Mouse (Mus musculus) embryo, embryonic 10.5 days (tissue): Measurements from ENCODE around the gene Wdfy4.
A peak's percentile ranks its signal among the peaks of the same experiment; 100 is the strongest.

Source experiments
- DNase-seq: peaks from one replicate; pipeline ENCODE4 v3.0.0-alpha.2; 2015; ENCODE audit warnings: low spot score

Gene Wdfy4

GRCm38 (mm10) chr14:32984176-32984738, 201.1 kb downstream of the Wdfy4 start:
- no peak for DNase-seq

DNA sequence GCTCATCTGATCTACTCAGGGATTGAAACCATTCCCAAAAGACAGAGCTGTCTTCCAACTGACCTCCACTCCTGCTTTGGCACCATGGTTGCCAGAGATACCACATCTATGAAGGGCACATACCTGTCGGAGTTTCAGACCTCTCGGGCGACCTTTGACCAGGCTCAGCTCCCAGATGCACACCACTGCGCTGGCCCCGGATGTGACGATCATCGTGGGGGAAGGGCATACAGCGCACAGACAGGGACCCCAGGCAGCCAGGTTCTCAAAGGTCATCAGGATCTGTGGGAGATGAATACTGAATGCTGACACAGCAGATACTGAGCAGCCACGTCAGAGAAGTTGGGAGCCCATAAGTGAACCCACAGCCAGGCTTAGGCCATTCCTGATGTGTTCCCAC, 214.6 kb downstream of the Wdfy4 start:
- no peak for DNase-seq

DNA sequence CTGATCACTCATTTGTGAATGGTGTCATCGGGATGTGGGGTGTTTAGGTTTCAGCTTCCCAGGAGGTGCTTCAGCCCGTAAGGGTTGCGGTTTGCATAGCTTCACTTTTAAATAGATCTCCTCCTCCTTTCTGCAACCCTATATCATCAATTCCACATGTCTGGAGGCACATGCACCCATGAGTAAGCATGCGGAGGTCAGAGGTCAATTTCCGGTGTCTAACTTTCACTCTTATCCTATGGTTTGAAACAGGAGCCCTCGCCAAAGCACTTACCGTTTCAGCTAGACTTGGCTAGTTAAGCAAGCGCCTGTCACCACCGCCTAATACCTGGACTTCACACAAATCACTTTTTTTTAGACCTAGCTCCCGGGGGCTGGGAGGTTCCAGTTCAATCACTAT, 220.6 kb downstream of the Wdfy4 start:
- peak; percentile 54 for DNase-seq

- DNase-seq, result peak; percentile 86
Observed at GRCm38 (mm10) chr14:32960481-32960880, 224.8 kb downstream of the Wdfy4 start.

DNA sequence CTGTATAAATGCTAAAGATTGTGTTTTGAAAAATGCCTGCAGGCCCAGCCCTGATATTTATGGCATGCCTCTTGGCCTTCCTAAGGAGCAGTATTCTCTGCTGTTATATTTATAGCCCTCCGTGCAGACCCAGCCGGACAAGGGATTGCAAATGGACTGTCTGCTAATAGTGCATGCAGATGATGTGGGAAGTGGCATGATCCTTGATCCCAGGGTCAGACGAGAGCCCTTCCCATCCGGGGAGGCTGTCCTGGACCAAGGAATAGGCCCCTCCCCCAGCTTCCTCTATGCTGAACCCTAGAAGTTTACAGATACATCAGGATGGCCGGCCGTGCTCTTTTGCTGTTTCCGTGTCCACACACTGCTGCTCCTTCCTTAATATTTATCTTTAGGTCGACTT, 226.6 kb downstream of the Wdfy4 start:
- DNase-seq, result peak; percentile 43

GRCm38 (mm10) chr14:32956486-32956885, 228.8 kb downstream of the Wdfy4 start:
- no peak for DNase-seq

DNA sequence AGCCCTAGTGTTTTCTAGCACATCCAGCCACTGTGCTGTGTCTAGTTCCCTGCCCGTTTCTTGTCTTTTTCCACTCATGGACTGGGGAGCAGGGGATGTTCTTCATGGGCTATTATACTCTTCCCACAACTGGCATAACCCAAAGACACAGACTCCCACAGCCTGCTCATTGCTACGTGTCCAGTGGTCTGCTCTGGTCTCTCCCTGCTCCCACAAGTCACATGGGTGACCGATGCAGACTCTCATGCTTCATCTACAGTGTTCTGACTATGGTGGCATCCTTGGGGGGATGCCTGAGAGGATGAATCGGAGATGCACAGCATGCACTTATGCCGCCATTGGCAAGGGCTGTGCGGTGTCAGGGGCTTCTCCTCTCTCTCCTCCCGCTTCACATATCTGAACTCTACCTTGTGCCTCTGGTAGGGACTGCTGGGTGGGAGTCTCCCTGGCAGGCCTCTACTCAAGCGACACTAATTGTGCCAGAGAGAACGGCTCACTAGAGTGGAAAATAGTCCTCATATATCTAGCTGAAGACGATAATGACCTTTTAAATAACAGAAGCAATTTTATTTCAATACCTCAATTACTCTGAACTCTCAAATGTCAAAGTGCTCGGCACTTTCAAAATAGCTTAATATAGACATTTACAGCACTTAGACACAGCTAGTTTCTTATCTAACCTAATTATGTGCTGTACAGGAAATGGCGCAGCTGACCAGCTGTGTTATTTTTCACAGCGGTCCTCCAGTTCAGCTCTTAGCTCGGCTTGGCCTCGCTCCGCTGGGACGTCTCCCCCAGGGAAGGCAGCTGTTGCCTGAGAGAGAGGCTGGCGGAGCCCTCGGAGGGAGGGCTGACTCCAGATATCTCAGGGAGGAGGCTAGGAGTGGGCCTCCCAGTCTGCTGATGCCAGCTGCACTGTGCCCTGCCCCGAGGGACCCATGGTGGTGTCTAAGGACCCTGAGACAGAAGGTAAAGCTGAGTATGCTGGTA, 234.7 kb downstream of the Wdfy4 start:
- peak; percentile 42 for DNase-seq

GRCm38 (mm10) chr14:32947512-32947911, 237.8 kb downstream of the Wdfy4 start:
- DNase-seq, result no peak

GRCm38 (mm10) chr14:32939217-32939616, 246.1 kb downstream of the Wdfy4 start:
- DNase-seq, result no peak

DNA sequence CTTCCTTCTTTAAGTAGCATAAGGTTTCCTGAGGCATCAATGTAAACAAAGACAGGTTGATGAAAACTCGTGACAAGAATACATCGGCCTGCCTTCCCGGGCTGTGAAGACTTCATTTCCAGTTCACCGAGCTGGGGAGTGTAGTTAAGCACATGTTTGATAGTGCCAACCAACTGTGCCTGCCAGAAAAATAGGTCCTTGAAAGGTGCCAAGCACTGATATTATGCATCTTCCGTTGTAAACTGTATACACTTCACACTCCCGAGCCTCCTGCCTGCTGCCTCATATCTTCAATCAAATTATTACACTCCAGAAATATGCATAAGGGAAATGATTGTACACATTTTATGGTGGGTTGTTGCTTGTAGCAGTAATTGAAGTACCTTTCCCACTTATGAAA, 251.2 kb downstream of the Wdfy4 start:
- DNase-seq, result no peak

GRCm38 (mm10) chr14:32932220-32932619, 253.1 kb downstream of the Wdfy4 start:
- DNase-seq, result no peak

DNA sequence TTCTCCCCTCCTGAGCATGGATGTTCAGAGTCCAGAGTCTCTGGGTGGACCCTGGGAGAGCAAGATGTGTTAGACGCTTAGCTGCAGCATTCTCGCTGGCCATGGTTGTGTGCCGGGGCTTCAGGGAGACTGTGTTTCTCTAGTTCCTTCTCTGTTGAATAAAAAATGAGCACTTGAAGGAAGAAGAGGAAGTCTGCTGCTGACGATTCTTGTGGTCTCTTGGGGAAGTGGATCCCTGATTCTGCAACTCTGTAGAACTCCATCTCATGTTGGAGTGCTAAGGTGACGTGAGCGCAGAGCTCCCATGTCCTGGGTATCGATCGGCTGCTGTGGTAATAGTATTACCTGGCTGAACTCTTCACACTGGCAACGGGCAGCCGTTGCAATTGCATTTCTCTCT, 253.6 kb downstream of the Wdfy4 start:
- DNase-seq, result no peak

GRCm38 (mm10) chr14:32923871-32924270, 261.4 kb downstream of the Wdfy4 start:
- DNase-seq, result no peak

- no peak for DNase-seq
Observed at GRCm38 (mm10) chr14:32917919-32918318, 267.4 kb downstream of the Wdfy4 start.

GRCm38 (mm10) chr14:32915360-32915759, 269.9 kb downstream of the Wdfy4 start:
- no peak for DNase-seq

GRCm38 (mm10) chr14:32911187-32911586, 274.1 kb downstream of the Wdfy4 start:
- DNase-seq, result no peak
